Mouse (Mus musculus) myocyte (in vitro differentiated cells): ENCODE measurements at regions not wholly inside any gene's neighbourhood (a gene's known extent, or its start where the extent isn't known, plus 50 kb on each side); places are given as distances from the start of the nearest gene placed in this dataset.

Experiments used
- H3K27me3 ChIP-seq: one replicate; pipeline ENCODE4 v1.6.1; 2011; ENCODE audit not compliant: control insufficient read depth, insufficient read depth, insufficient read length
- H3K36me3 ChIP-seq: one replicate; pipeline ENCODE4 v1.6.1; 2011; ENCODE audit not compliant: control insufficient read depth, insufficient read depth
- H3K4me2 ChIP-seq: one replicate; pipeline ENCODE4 v1.6.1; 2011; ENCODE audit warnings: low read depth, control low read depth
- H3K4me3 ChIP-seq: one replicate; pipeline ENCODE4 v1.5.1; 2011; ENCODE audit warnings: mild to moderate bottlenecking, control low read depth, moderate library complexity
- H3K79me2 ChIP-seq: one replicate; pipeline ENCODE4 v1.6.1; 2011; ENCODE audit not compliant: control insufficient read depth, insufficient read depth
- H3ac ChIP-seq: one replicate; pipeline ENCODE4 v1.6.1; 2011; ENCODE audit not compliant: control insufficient read depth, insufficient read length
- CEBPB ChIP-seq: IDR thresholded peaks from 2 replicates; pipeline ENCODE4 v1.6.1; 2011; ENCODE audit warnings: mild to moderate bottlenecking, moderate library complexity; ENCODE audit not compliant: poor library complexity, insufficient read depth, severe bottlenecking
- E2F4 ChIP-seq: IDR thresholded peaks from one replicate; pipeline ENCODE4 v1.6.1; 2011; ENCODE audit warnings: mild to moderate bottlenecking, control low read depth, moderate library complexity; ENCODE audit not compliant: insufficient read depth
- MAX ChIP-seq: IDR thresholded peaks from one replicate; pipeline ENCODE4 v1.6.1; 2011; ENCODE audit warnings: low read depth, mild to moderate bottlenecking, control low read depth
- MYOD1 ChIP-seq, 3 experiments: IDR thresholded peaks; one replicate each; pipeline ENCODE4 v1.6.1; 2011; ENCODE audit warnings: control low read depth in 2 of 3, low read depth in 2 of 3, mild to moderate bottlenecking in 2 of 3, moderate library complexity in 1 of 3; ENCODE audit not compliant: insufficient read length in 2 of 3, control insufficient read depth in 1 of 3
- MYOG ChIP-seq, 3 experiments: IDR thresholded peaks; one replicate each; pipeline ENCODE4 v1.6.1; 2011; ENCODE audit warnings: control low read depth in 2 of 3, low read depth in 2 of 3, mild to moderate bottlenecking in 2 of 3; ENCODE audit not compliant: insufficient read length in 2 of 3, control insufficient read depth in 1 of 3, insufficient read depth in 1 of 3
- POLR2A ChIP-seq: IDR thresholded peaks from one replicate; pipeline ENCODE4 v1.6.1; 2011; ENCODE audit warnings: low read depth, mild to moderate bottlenecking, control low read depth, moderate library complexity; ENCODE audit not compliant: insufficient read length
- POLR2AphosphoS2 ChIP-seq: IDR thresholded peaks from one replicate; pipeline ENCODE4 v1.6.1; 2011; ENCODE audit warnings: low read depth, control low read depth; ENCODE audit not compliant: insufficient read length
- REST ChIP-seq: IDR thresholded peaks from one replicate; pipeline ENCODE4 v1.6.1; 2011; ENCODE audit warnings: mild to moderate bottlenecking, control low read depth, moderate library complexity; ENCODE audit not compliant: insufficient read depth, insufficient read length
- SRF ChIP-seq: IDR thresholded peaks from one replicate; pipeline ENCODE4 v1.6.1; 2011; ENCODE audit warnings: low read depth; ENCODE audit not compliant: control insufficient read depth, insufficient read length
- TCF12 ChIP-seq: IDR thresholded peaks from one replicate; pipeline ENCODE4 v1.6.1; 2011; ENCODE audit warnings: mild to moderate bottlenecking, control low read depth; ENCODE audit not compliant: poor library complexity, insufficient read depth, severe bottlenecking
- TCF3 ChIP-seq: IDR thresholded peaks from one replicate; pipeline ENCODE4 v1.6.1; 2011; ENCODE audit warnings: low read depth, control low read depth; ENCODE audit not compliant: insufficient read length
- USF1 ChIP-seq: IDR thresholded peaks from one replicate; pipeline ENCODE4 v1.6.1; 2011; ENCODE audit warnings: low read depth, mild to moderate bottlenecking, control low read depth, moderate library complexity

DNA sequence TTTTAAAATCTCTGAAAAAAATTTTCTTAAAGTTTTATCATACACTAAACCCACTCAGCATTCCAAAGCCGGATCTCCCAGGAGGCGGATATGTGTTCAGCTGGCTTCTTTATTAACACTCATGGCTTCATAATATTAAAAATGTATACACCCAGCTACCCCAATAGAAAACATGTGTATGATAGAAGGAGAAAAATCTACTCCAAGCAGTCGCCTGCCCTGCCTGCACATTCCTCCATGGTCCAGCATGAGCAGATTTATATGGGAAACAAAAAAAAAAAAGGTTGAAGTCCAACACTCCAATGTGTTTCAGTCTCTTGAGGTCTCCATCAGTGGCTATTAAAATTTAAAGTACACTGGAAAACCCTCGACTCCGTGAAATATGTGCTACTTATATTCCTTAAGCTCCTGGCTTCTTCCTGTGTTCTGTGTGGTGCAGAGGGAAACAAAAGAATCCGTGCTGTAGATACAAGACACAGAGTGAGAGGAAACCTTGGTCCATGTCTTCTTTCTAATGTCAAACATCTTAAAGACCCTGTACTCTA is 142.0 kb upstream of the Ppargc1a start:
- no peaks in the 10 kb centered on the region for H3K36me3 ChIP-seq
- TF ChIP-seq TCF3 (no peak), MAX (no peak), SRF (no peak), TCF12 (no peak), POLR2A (no peak), USF1 (no peak), REST (no peak)
- H3K4me3 ChIP-seq, result no peak overlapping the region
- H3K27me3 ChIP-seq, result no peaks in the 10 kb centered on the region
- no peaks in the 10 kb centered on the region for H3K79me2 ChIP-seq
- no peak overlapping the region for H3K4me2 ChIP-seq
- no peak overlapping the region for H3ac ChIP-seq

- H3ac ChIP-seq, result no peak overlapping the region
- TF ChIP-seq CEBPB, result no peak
- TF ChIP-seq POLR2AphosphoS2, result no peak
- TF ChIP-seq USF1, result no peak
- no peak for TF ChIP-seq POLR2A
- TF ChIP-seq TCF3, result no peak
- no peak for TF ChIP-seq REST
- TF ChIP-seq MYOG (IDR thresholded peaks at IDR 0.05; ENCODE audit: control insufficient read depth in 1 of 3, insufficient read depth in 1 of 3, insufficient read length in 2 of 3, low read depth in 2 of 3), result no peak
- TF ChIP-seq E2F4, result no peak
- TF ChIP-seq MYOD1 (IDR thresholded peaks at IDR 0.05; ENCODE audit: control insufficient read depth in 1 of 3, insufficient read length in 2 of 3, low read depth in 2 of 3), result no peak
- TF ChIP-seq SRF, result no peak
- TF ChIP-seq MAX, result no peak
- TF ChIP-seq TCF12, result no peak
- H3K36me3 ChIP-seq, result no peaks in the 10 kb centered on the region
- no peak overlapping the region for H3K4me2 ChIP-seq
- H3K4me3 ChIP-seq, result no peak overlapping the region
- H3K79me2 ChIP-seq, result no peaks in the 10 kb centered on the region
- H3K27me3 ChIP-seq, result no peaks in the 10 kb centered on the region
These were observed 112.4 kb upstream of the Ppargc1a start for GRCm38 (mm10) chr5:51679884-51680283.

DNA sequence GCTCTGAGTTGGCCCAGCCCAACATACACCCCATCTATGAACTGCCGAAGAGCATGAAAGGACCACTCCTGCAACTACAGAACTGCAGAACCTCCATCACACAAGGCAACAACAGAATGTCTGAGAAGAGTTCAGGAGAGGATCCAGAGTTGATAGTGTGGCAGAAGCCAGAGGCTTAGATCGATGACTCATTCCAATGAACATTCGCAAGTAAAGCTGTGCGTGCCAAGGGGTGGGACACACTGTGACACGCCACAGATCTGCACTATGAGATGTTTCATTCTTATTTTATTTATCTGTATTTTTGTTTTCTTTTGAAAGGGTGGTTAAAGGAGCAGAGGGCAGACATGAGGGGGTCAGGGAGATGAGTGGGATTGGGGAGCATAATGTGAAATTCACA is 103.7 kb upstream of the Ppargc1a start:
- H3ac ChIP-seq, result no peak overlapping the region
- TF ChIP-seq REST, result no peak
- no peak for TF ChIP-seq TCF3
- no peak for TF ChIP-seq MYOG (IDR thresholded peaks at IDR 0.05; ENCODE audit: control insufficient read depth in 1 of 3, insufficient read depth in 1 of 3, insufficient read length in 2 of 3, low read depth in 2 of 3)
- TF ChIP-seq CEBPB, result no peak
- TF ChIP-seq TCF12, result no peak
- TF ChIP-seq MYOD1 (IDR thresholded peaks at IDR 0.05; ENCODE audit: control insufficient read depth in 1 of 3, insufficient read length in 2 of 3, low read depth in 2 of 3), result no peak
- no peak for TF ChIP-seq SRF
- TF ChIP-seq USF1, result no peak
- no peak for TF ChIP-seq POLR2A
- no peak for TF ChIP-seq E2F4
- H3K36me3 ChIP-seq, result no peaks in the 10 kb centered on the region
- no peak overlapping the region for H3K4me3 ChIP-seq
- H3K4me2 ChIP-seq, result no peak overlapping the region
- no peaks in the 10 kb centered on the region for H3K79me2 ChIP-seq
- H3K27me3 ChIP-seq, result no peaks in the 10 kb centered on the region

DNA sequence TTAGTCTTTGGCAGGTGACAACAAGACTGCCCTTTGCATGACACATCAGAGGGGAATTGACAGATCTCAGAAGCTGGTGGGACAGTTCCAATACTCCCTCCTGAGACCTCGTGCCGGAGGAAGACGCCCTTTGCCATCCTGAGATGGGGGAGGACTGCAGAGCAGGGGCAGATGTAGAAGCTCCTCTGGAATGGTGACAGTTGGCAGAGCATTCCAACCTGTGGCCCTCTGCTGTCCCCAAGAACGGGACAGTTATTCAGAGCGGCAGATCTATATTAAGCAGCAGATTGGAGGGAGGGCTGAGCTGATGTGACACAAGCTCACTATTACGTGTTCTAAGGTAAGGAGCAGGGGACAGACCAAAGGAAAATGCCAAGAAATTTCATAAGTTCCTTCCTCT is 97.7 kb upstream of the Ppargc1a start:
- TF ChIP-seq POLR2AphosphoS2, result no peak
- no peak for TF ChIP-seq TCF12
- TF ChIP-seq MAX, result no peak
- TF ChIP-seq MYOD1 (IDR thresholded peaks at IDR 0.05; ENCODE audit: control insufficient read depth in 1 of 3, insufficient read length in 2 of 3, low read depth in 2 of 3), result no peak
- TF ChIP-seq TCF3, result no peak
- TF ChIP-seq REST, result no peak
- no peak for TF ChIP-seq E2F4
- no peak for TF ChIP-seq USF1
- no peak for TF ChIP-seq MYOG (IDR thresholded peaks at IDR 0.05; ENCODE audit: control insufficient read depth in 1 of 3, insufficient read depth in 1 of 3, insufficient read length in 2 of 3, low read depth in 2 of 3)
- no peak for TF ChIP-seq SRF
- no peak for TF ChIP-seq POLR2A
- no peak for TF ChIP-seq CEBPB

GRCm38 (mm10) chr5:51658232-51658896 is 90.8 kb upstream of the Ppargc1a start:
- no peaks in the 10 kb centered on the region for H3K27me3 ChIP-seq
- no peak overlapping the region for H3ac ChIP-seq
- TF ChIP-seq USF1 (no peak), CEBPB (no peak), MYOG (IDR thresholded peaks at IDR 0.05; ENCODE audit: control insufficient read depth in 1 of 3, insufficient read depth in 1 of 3, insufficient read length in 2 of 3, low read depth in 2 of 3) (no peak), MAX (no peak), REST (no peak), TCF12 (no peak), TCF3 (no peak), POLR2A (no peak), SRF (no peak), POLR2AphosphoS2 (no peak), MYOD1 (IDR thresholded peaks at IDR 0.05; ENCODE audit: control insufficient read depth in 1 of 3, insufficient read length in 2 of 3, low read depth in 2 of 3) (no peak), E2F4 (no peak)
- no peaks in the 10 kb centered on the region for H3K36me3 ChIP-seq
- no peak overlapping the region for H3K4me3 ChIP-seq
- H3K79me2 ChIP-seq, result no peaks in the 10 kb centered on the region
- no peak overlapping the region for H3K4me2 ChIP-seq

More for the DNA sequence above, 97.7 kb upstream of the Ppargc1a start:
- no peaks in the 10 kb centered on the region for H3K79me2 ChIP-seq
- no peak overlapping the region for H3K4me3 ChIP-seq
- H3K4me2 ChIP-seq, result no peak overlapping the region
- no peak overlapping the region for H3ac ChIP-seq
- no peaks in the 10 kb centered on the region for H3K36me3 ChIP-seq
- H3K27me3 ChIP-seq, result no peaks in the 10 kb centered on the region
